Mouse (Mus musculus) MEL (cell line): Measurements from ENCODE around the gene Rcc1l.

Source experiments
- CTCF ChIP-seq, 3 experiments: IDR thresholded peaks in 2 of 3; conservative IDR thresholded peaks in 1 of 3; 2 replicates each; pipeline ENCODE4 v1.5.1; 2011 to 2012; ENCODE audit warnings: low read length in 3 of 3, low read depth in 2 of 3, mild to moderate bottlenecking in 2 of 3, improper control_type of control experiment in 1 of 3, inconsistent platforms in 1 of 3, mixed read lengths in 1 of 3, moderate library complexity in 1 of 3; ENCODE audit not compliant: control insufficient read depth in 1 of 3, insufficient read depth in 1 of 3, poor library complexity in 1 of 3, severe bottlenecking in 1 of 3
- EP300 ChIP-seq, 2 experiments: IDR thresholded peaks; 2 replicates each; pipeline ENCODE4 v1.6.1; 2011; ENCODE audit warnings: improper control_type of control experiment in 2 of 2, low read length in 2 of 2, low read depth in 1 of 2, mild to moderate bottlenecking in 1 of 2
- POLR2A ChIP-seq, 2 experiments: IDR thresholded peaks; 2 replicates each; pipeline ENCODE4 v1.6.1; 2011 to 2012; ENCODE audit warnings: low read length in 2 of 2, mild to moderate bottlenecking in 2 of 2, control low read depth in 1 of 2, improper control_type of control experiment in 1 of 2, low read depth in 1 of 2, moderate library complexity in 1 of 2; ENCODE audit not compliant: control insufficient read depth in 1 of 2, insufficient read depth in 1 of 2, poor library complexity in 1 of 2
- POLR2AphosphoS2 ChIP-seq: IDR thresholded peaks from 2 replicates; pipeline ENCODE4 v1.6.1; 2011; ENCODE audit warnings: low read length, improper control_type of control experiment
- SIN3A ChIP-seq: IDR thresholded peaks from 2 replicates; pipeline ENCODE4 v1.6.1; 2012; ENCODE audit warnings: low read length, improper control_type of control experiment, inconsistent platforms
- TAL1 ChIP-seq: IDR thresholded peaks from 2 replicates; pipeline ENCODE4 v1.6.1; 2012; ENCODE audit warnings: mild to moderate bottlenecking, inconsistent platforms, low read length, moderate library complexity, mixed read lengths
- ZMIZ1 ChIP-seq: IDR thresholded peaks from 2 replicates; pipeline ENCODE4 v1.6.1; 2012; ENCODE audit warnings: low read depth, mild to moderate bottlenecking, inconsistent platforms, low read length, improper control_type of control experiment, moderate library complexity

- no peak for TF ChIP-seq POLR2A (IDR thresholded peaks at IDR 0.05; ENCODE audit: control insufficient read depth in 1 of 2, insufficient read depth in 1 of 2, low read depth in 1 of 2, low read length in 2 of 2, poor library complexity in 1 of 2)
- TF ChIP-seq ZMIZ1 = no peak
- no peak for TF ChIP-seq SIN3A
- TF ChIP-seq POLR2AphosphoS2 = no peak
- TF ChIP-seq EP300 (IDR thresholded peaks at IDR 0.05; ENCODE audit: low read depth in 1 of 2, low read length in 2 of 2) = no peak
- no peak for TF ChIP-seq CTCF (IDR thresholded peaks at IDR 0.05 in 2 of 3, conservative IDR thresholded peaks at IDR 0.05 in 1 of 3; ENCODE audit: control insufficient read depth in 1 of 3, insufficient read depth in 1 of 3, low read depth in 2 of 3, low read length in 3 of 3, poor library complexity in 1 of 3, severe bottlenecking in 1 of 3)
- TF ChIP-seq TAL1 = no peak
These were observed 61.6 kb downstream of the Rcc1l start for GRCm38 (mm10) chr5:134114981-134115380.
